Mouse (Mus musculus) lung, adult 2 months (tissue): Measurements from ENCODE around the gene Slc25a42.

ENCODE experiments used
- CTCF ChIP-seq: fragments of 200-500 bp; IDR thresholded peaks from 2 replicates; pipeline ENCODE4 v1.5.1; 2011; ENCODE audit warnings: mild to moderate bottlenecking, low read length, control low read depth; ENCODE audit not compliant: insufficient read depth
- POLR2A ChIP-seq: fragments of 200-500 bp; IDR thresholded peaks from 2 replicates; pipeline ENCODE4 v1.6.1; 2011; ENCODE audit warnings: low read depth, mild to moderate bottlenecking, control low read depth, low read length, borderline replicate concordance; ENCODE audit errors: extremely low read depth

GRCm38 (mm10) chr8:70237842-70238241 is 25.7 kb upstream of the Slc25a42 start:
- TF ChIP-seq CTCF (no peak), POLR2A (no peak)
